Mouse (Mus musculus) embryonic fibroblast, embryonic 13.5 days (primary cell): ENCODE results near the gene B3galt1.

ENCODE experiments used
- CTCF ChIP-seq: IDR thresholded peaks from 2 replicates; pipeline ENCODE4 v1.5.1; 2011; ENCODE audit warnings: mild to moderate bottlenecking, control low read depth, low read length, moderate library complexity, borderline replicate concordance; ENCODE audit not compliant: insufficient read depth
- POLR2A ChIP-seq: IDR thresholded peaks from 2 replicates; pipeline ENCODE4 v1.6.1; 2011; ENCODE audit warnings: low read depth, mild to moderate bottlenecking, control low read depth, low read length, moderate library complexity

- TF ChIP-seq CTCF (no peak), POLR2A (no peak)
Observed at GRCm38 (mm10) chr2:67847806-67848205, 282.1 kb downstream of the B3galt1 start.
